Mouse (Mus musculus): ENCODE data around the gene Cd52.
A peak's percentile ranks its signal among the peaks of the same experiment; 100 is the strongest.

The Cd52 gene

GRCm38 (mm10) chr4:134119042-134119441, 24.2 kb upstream of the Cd52 start:
- no peak for DNase-seq (ENCODE audit: low spot score)

- no peak for DNase-seq (ENCODE audit: low spot score)
Measured at GRCm38 (mm10) chr4:134118126-134118800, 23.4 kb upstream of the Cd52 start.

GRCm38 (mm10) chr4:134117012-134117411, 22.1 kb upstream of the Cd52 start:
- DNase-seq (ENCODE audit: low spot score): no peak

- DNase-seq (ENCODE audit: low spot score): no peak
Measured at GRCm38 (mm10) chr4:134116501-134116900, 21.6 kb upstream of the Cd52 start.

GRCm38 (mm10) chr4:134115215-134116144, 20.6 kb upstream of the Cd52 start:
- no peak for DNase-seq (ENCODE audit: low spot score)

GRCm38 (mm10) chr4:134114038-134114437, 19.2 kb upstream of the Cd52 start:
- no peak for DNase-seq (ENCODE audit: low spot score)

GRCm38 (mm10) chr4:134113356-134113994, 18.6 kb upstream of the Cd52 start:
- DNase-seq (ENCODE audit: low spot score): no peak

- DNase-seq (ENCODE audit: low spot score): no peak
Measured at GRCm38 (mm10) chr4:134112403-134112802, 17.5 kb upstream of the Cd52 start.

GRCm38 (mm10) chr4:134110653-134111052, 15.8 kb upstream of the Cd52 start:
- no peak for DNase-seq (ENCODE audit: low spot score)

GRCm38 (mm10) chr4:134108196-134108595, 13.3 kb upstream of the Cd52 start:
- no peak for DNase-seq (ENCODE audit: low spot score)

GRCm38 (mm10) chr4:134107730-134108129, 12.8 kb upstream of the Cd52 start:
- no peak for DNase-seq (ENCODE audit: low spot score)

- no peak for DNase-seq (ENCODE audit: low spot score)
Measured at GRCm38 (mm10) chr4:134106105-134106504, 11.2 kb upstream of the Cd52 start.

- DNase-seq (ENCODE audit: low spot score): no peak
Measured at GRCm38 (mm10) chr4:134102742-134103119, 7.8 kb upstream of the Cd52 start.

GRCm38 (mm10) chr4:134101979-134102741, 7.3 kb upstream of the Cd52 start, which contains the start of gene Ubxn11:
Gene Ubxn11 (plus strand): TSS chr4:134102570.
- DNase-seq (ENCODE audit: low spot score): peak; percentile 79

GRCm38 (mm10) chr4:134100245-134100644, 5.4 kb upstream of the Cd52 start:
- no peak for DNase-seq (ENCODE audit: low spot score)

- DNase-seq (ENCODE audit: low spot score): no peak
Measured at GRCm38 (mm10) chr4:134098628-134099027, 3.7 kb upstream of the Cd52 start.

- no peak for DNase-seq (ENCODE audit: low spot score)
Measured at GRCm38 (mm10) chr4:134097015-134097608, 2.2 kb upstream of the Cd52 start.

GRCm38 (mm10) chr4:134096120-134096519, 1.2 kb upstream of the Cd52 start:
- DNase-seq (ENCODE audit: low spot score): no peak

GRCm38 (mm10) chr4:134094004-134094564, 798 bp downstream of the Cd52 start:
- no peak for DNase-seq (ENCODE audit: low spot score)

GRCm38 (mm10) chr4:134092382-134093288, 2.2 kb downstream of the Cd52 start:
- DNase-seq (ENCODE audit: low spot score): no peak
